Mouse (Mus musculus): ENCODE data around the gene Gm2244. TPM values are rescaled to one million over a fixed set of nuclear protein-coding genes. Genes with fewer than 3 reads are reported as not detected.

Gm2244 gene
- polyA plus RNA-seq (2017; shearing (Covaris generic)): not detected

DNA sequence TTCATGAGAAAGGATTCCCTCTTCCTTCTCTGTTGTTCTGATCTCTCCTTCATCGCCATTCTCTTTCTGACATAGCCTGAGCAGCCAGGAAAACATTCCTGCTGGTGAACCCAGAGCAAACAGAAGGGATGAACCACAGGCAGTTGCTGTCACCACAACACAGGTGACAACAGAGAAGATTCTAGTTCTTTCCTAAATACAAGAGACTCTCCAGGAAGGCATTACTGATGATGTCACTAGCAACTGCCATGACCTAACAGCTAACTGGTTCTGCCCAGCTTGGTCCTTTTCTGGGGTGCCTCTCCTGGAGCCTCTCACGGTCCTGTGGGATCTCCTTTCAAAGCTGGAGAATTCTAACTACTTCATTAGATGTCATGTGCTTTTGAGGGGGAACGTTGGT, at the start of gene Gm2244:
Gene Gm2244, minus strand, starts transcription at position 101 of the 400 bp plus-strand sequence.

DNA sequence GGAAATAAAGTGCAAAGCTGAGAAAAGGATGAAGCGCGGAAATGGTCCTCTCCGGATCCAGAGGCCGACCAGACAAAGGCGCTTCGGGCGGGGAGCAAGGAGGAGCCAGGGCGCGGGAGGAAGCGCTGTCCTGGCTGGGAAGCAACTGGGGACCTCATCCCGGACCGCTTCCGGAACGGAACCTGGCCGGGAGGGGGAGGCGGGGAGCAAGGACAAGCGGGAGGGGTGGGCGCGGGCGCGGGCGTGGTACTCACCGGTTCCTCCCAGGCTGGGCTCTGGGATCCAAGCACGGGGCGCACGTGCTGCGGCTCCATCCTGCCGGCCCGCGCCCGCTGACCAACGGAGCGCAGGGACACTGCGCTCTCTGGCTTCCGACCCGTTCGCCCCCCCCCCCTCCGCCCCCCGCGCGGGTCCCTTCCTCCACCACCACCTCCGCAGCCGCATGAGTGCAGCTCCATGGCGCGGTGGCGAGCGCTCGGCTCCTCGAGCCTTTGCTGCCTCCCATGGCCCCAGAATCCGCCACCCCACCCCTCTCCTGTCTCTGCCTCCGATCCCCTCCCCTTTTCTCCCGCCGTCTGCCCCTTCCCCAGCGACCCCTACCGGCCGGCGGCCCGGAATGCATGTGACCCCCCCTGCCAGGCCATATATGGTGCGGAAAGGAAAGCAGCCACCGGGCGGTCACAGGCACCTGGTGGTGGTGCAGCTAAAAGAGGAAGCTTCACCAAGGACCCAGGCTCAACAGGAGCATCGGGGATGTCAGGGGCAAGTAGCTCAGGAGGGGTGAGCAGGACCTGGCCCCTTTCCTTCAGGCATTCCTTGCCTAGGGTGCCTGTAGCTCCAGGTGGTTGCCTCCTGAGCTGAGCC, 35.3 kb upstream of the Gm2244 start, which contains the start of gene Gm2237:
Gene Gm2237, minus strand, starts transcription at position 332 of the 864 bp plus-strand sequence.

Other genes with a start within 250 kb of the Gm2244 start
- 25.9 TPM for gene Gm21738, start 131.0 kb downstream of the Gm2244 start, polyA plus RNA-seq (2017; shearing (Covaris generic))
- 0.79 TPM for gene Gm2237, start 35.2 kb upstream of the Gm2244 start, polyA plus RNA-seq (2017; shearing (Covaris generic))
- not detected for gene Gm5458, start 52.6 kb upstream of the Gm2244 start, polyA plus RNA-seq (2017; shearing (Covaris generic))
- 0.94 TPM for gene Nid2, start 201.3 kb upstream of the Gm2244 start, polyA plus RNA-seq (2017; shearing (Covaris generic))